Mouse (Mus musculus): Measurements from ENCODE around the gene Pnkp.

The Pnkp gene

GRCm38 (mm10) chr7:44857042-44857552, at the start of gene Pnkp:
Gene Pnkp (plus strand): TSS chr7:44857139.
- DNase-seq (ENCODE audit: low spot score), result no peak

DNA sequence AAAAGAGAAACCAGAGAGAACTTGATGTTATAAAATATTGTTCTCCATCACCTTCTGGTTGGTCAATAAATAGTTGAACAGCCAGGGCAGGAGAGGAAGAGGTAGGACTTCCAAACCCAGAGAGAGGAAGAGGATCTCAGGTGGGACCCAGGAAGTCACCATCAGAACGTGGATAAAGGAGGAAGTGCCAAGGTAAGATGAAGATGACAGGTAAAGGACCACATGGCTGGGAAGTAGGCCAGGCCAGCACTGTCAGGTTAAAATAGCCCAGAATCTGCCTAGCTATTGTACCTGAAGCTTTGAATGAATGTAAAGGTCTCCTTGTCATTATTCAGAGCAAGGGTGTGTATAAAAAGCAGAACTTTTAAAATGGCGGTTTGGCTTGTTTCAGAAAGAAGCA, 48.0 kb upstream of the Pnkp start:
- DNase-seq (ENCODE audit: low spot score), result no peak

- no peak for DNase-seq (ENCODE audit: low spot score)
Observed at GRCm38 (mm10) chr7:44809466-44809865, 47.5 kb upstream of the Pnkp start.

DNA sequence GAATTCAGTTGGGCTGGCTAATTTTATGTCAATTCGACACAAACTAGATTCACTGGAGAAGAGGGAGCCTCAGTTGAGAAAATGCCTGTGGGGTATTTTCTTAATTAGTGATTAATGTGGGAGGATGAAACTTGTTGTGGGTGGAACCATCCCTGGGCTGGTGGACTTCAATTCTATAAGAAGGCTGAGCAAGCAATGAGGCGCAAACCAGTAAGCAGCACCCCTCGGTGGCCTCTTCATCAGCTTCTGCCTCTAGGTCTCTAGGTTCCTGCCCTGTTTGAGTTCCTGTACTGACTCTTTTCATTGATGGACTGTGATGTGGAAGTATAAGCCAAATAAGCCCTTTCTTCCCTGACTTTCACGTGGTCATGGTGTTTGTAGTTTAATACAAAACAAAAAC, 46.6 kb upstream of the Pnkp start:
- DNase-seq (ENCODE audit: low spot score), result no peak

DNA sequence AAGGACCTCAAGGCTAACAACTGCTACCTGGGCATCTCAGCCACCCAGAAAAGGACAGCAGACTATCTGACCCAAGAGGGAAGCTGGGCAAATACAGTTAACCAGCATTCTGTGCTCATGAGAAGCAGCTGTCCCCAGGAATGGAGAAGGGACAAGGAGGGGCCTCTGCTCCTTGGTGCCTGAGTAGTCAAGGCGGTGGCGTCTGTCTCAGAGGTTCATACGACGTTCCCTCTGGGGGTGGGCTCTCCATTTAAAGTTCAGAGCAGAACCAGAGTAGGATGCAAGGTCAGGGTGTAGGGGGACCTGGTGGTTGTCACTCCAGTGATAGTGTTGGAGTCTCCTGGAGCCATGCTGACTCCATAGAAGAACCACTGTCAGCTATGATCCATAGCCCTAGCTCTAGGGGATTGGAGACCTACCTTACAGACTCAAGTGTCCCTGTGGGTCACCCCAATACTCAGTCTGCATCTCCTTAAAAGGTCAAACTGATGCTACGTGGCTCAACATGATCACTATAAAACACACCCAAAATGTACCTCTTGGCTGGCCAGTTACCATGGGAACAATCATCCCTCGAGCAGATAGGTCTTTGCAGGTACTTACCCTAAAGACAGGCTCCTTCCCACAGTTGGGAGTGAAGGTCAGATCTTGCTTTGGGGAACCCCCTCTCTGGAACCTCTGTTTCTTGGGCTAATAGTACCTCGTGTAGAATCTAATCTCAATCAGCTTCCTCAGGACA, 46.0 kb upstream of the Pnkp start:
- no peak for DNase-seq (ENCODE audit: low spot score)

GRCm38 (mm10) chr7:44812651-44813325, 44.2 kb upstream of the Pnkp start:
- no peak for DNase-seq (ENCODE audit: low spot score)

GRCm38 (mm10) chr7:44813985-44814384, 43.0 kb upstream of the Pnkp start:
- no peak for DNase-seq (ENCODE audit: low spot score)

- no peak for DNase-seq (ENCODE audit: low spot score)
Observed at GRCm38 (mm10) chr7:44814423-44814822, 42.5 kb upstream of the Pnkp start.

GRCm38 (mm10) chr7:44814952-44815553, 41.9 kb upstream of the Pnkp start:
- DNase-seq (ENCODE audit: low spot score), result no peak

DNA sequence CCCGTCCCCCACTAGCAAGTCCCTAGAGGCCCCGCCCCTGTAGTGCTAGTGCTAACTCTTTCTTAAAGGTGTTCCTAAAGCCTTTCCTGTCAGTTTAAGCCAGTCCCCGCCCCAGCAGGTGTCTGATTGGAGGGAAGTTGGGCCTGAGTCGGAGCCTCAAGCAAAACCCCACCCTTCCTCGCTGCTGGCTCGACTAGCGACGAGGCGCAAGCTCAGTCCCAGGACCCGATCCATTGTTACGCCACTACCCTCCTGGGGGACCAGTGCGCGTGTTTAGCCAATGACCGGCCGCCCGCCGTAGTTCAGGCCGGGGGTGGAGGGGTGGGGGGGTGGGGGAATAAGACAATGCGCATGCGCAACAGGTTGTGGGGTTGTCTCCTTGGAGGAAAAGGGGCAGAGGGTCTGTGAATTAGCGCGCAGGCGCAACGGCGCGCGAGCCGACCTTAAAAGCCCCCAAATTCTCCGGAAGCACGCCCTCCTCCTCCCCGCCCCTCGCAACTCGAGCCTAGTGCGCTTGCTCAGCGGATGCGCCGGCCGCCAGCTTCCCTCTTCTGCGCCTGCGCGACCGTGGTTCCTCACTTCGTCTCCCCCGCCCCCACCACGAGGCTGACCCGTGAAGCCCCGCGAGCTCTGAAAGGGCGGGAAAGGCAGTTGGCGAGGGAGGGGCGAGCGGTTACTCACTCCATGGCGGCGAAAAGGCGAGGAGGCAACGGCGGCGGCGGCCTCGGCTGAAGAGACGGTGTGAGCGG, 41.0 kb upstream of the Pnkp start, which contains the start of the genes Nup62 and Il4i1:
TSS of gene Nup62 (plus strand) at position 368 of the 749 bp plus-strand sequence.
TSS of gene Il4i1 (plus strand) at position 667 of the 749 bp plus-strand sequence.
- peak; percentile 96 for DNase-seq (ENCODE audit: low spot score)

DNA sequence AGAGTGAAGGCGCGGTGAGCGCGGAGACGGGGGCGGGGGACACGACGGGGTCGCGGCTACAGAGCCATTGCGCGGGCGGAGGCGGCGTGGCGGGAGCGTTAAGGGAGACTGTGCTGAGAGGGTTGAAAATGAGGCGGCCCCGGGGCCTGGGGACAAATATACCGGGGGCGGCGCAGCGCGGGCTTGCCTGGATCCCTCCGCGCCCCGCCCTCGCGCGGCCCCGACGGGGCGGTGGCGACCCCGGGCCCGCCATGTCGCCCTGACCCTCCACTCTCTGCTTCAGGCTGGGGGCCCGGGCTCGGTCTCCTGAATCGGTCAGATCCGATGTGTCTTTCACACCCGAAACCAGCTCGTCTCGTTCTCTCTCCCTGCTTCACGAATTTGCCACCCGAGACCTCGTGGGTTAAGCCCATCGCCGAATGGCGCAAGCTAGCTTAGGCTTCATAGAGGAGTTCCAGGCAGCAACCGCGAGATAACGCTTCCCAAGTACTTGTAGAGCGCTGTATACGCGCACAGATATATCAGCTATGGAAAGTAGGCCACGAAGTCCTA, 40.4 kb upstream of the Pnkp start, which contains the start of gene Atf5:
TSS of gene Atf5 (minus strand) at position 189 of the 552 bp plus-strand sequence.
- no peak for DNase-seq (ENCODE audit: low spot score)

GRCm38 (mm10) chr7:44817441-44817840, 39.5 kb upstream of the Pnkp start:
- DNase-seq (ENCODE audit: low spot score), result no peak

DNA sequence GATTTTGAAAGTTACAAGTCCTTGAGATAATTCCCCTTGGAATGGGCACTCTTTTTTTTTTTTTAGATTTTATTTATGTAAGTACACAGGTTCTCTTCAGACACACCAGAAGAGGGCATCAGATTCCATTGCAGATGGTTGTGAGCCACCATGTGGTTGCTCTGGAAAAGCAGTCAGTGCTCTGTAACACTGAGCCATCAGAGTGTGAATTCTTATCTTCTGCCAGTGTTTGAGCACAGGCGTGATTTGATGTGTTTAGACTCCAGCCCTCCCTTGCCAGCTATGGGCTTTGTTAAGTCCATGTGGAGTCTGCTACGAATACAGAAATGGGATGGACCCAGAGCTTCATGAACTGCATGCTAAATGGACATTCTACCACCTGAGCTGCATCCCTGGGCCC, 38.8 kb upstream of the Pnkp start:
- DNase-seq (ENCODE audit: low spot score), result no peak

- peak; percentile 37 for DNase-seq (ENCODE audit: low spot score)
Observed at GRCm38 (mm10) chr7:44818751-44819235, 38.1 kb upstream of the Pnkp start.

DNA sequence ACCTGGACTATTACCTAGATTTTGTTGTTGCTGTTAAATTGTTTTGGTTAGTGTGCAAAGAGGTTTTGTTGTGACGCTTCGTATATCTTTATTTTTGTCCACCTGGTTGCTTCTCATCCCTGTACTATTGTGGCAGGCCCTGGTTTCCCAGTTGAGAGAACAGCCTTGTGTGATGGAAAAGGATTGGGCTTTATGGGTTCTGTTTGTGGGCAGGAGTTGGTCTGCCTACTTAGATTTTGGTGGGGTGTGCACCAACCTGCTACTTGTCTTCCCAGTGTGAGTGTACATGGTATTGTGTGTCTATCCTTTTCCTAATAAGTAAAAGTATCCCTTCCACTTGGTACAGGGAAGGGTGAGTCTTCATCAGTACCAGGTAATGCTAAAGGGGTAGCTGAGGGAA, 37.5 kb upstream of the Pnkp start:
- DNase-seq (ENCODE audit: low spot score), result no peak

- DNase-seq (ENCODE audit: low spot score), result peak; percentile 5
Observed at GRCm38 (mm10) chr7:44819863-44820262, 37.1 kb upstream of the Pnkp start.

DNA sequence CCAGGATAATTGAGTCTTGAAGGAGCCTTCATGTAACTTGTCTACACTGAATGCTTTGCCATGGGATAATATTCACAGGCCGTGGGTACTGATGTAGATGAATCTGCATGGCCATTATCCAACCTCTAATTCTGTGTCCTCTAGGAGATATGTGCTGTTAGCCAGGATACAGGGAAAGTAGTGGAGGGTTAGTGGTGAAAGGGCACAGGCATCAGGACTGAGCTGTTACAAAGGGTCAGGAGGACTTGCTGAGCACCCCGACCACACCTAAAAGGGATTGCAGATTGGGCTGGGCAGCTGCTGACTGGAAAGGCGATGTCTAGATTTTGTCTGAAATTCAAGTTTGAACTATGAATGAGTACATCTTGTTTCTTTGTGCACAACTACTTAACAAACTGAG, 36.4 kb upstream of the Pnkp start:
- no peak for DNase-seq (ENCODE audit: low spot score)

GRCm38 (mm10) chr7:44821666-44822448, 35.1 kb upstream of the Pnkp start:
- peak; percentile 3 for DNase-seq (ENCODE audit: low spot score)

DNA sequence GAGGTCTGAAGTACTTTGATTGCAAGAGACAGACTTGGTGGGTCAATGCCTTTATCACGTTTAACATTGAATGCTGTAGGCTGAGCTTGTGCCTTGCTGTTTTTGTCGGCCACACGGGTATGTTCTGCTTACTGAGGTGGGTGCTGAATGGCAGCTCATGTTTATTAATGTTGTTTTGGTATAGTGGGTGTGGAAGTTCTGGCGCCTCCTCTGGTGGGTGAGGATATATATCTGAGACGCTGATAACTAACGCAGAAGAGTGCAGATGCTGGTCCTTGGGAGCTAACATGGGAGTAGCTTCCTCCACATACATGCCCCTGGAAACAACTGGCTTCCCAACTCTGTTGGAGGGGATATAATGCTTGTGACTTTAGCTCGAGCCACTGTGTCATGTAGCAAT, 33.5 kb upstream of the Pnkp start:
- no peak for DNase-seq (ENCODE audit: low spot score)

- DNase-seq (ENCODE audit: low spot score), result no peak
Observed at GRCm38 (mm10) chr7:44824872-44825271, 32.1 kb upstream of the Pnkp start.

DNA sequence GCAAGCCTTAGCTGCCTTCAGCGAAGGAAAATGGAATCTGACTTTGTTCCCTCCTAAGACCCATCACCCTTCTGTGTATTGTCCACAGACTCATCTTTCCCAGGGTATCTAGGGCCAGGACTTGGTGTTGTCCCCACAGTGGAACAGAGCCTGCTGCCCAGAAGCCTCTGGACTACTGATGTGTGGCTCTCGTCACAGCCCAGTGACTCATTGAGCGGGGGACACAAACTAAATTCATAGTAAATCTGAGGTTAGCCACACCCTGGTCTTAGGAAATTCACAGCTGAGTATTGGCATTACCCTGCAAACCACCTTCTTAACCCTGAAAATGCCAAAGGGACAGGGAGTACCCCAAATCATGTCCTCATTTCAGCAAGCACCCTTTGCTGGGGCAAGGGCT, 30.2 kb upstream of the Pnkp start:
- no peak for DNase-seq (ENCODE audit: low spot score)

Measured in urinary bladder, postnatal 10 days (tissue).